33 mouse cellular contexts compared by ENCODE assay signal in the genomic region with DNA sequence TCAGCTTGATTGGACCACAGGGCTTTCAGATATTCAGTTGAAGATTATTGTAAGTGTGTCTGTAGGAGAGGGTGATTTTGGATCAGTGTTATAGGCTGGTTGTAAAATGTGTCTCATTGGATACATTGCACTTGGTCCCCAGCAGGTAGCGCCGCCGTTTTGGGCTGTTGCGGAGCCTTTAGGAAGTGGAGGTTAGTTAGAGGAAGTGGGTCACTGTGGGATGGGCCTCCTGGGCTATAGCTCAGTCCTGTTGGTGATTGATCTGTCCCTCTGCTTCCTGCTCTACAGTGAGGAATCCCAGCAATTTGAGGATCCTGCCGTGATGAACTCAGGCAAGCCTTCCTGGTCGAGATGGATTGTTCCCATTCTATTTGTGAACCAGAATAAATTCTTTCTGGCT. TPM values are rescaled to one million over a fixed set of nuclear protein-coding genes. Genes with fewer than 3 reads are reported as not detected.
"Had no signal": no experiment of that assay in that cellular context is flagged by ENCODE, and none has a peak within 500 bp of the region (broad histone marks: within the 10 kb centered on the region; RNA-seq: fewer than 3 reads in every experiment).

No protein-coding gene starts in this region.

- ATAC-seq: liver, postnatal 0 days; lung, postnatal 0 days; midbrain, embryonic 13.5 days; midbrain, embryonic 15.5 days; midbrain, embryonic 16.5 days had no signal

- H3K36me3 ChIP-seq: limb, embryonic 10.5 days; limb, embryonic 12.5 days; limb, embryonic 13.5 days; limb, embryonic 15.5 days; liver, embryonic 13.5 days; liver, embryonic 15.5 days; lung, embryonic 15.5 days; midbrain, embryonic 10.5 days; midbrain, embryonic 12.5 days; midbrain, embryonic 13.5 days; midbrain, embryonic 15.5 days; neural tube, embryonic 12.5 days; neural tube, embryonic 13.5 days had no signal

- H3K4me3 ChIP-seq: limb, embryonic 10.5 days; limb, embryonic 12.5 days; limb, embryonic 13.5 days; limb, embryonic 15.5 days; liver, embryonic 13.5 days; liver, embryonic 15.5 days; lung, embryonic 15.5 days; megakaryocyte, embryonic 14.5 days; midbrain, embryonic 10.5 days; midbrain, embryonic 12.5 days; midbrain, embryonic 13.5 days; midbrain, embryonic 15.5 days; myocyte; neural tube, embryonic 12.5 days; neural tube, embryonic 13.5 days had no signal

- H3K27ac ChIP-seq: limb, embryonic 10.5 days; limb, embryonic 12.5 days; limb, embryonic 13.5 days; limb, embryonic 15.5 days; liver, embryonic 13.5 days; liver, embryonic 14.5 days; liver, embryonic 15.5 days; lung, embryonic 15.5 days; macrophage; midbrain, embryonic 10.5 days; midbrain, embryonic 12.5 days; midbrain, embryonic 13.5 days; midbrain, embryonic 15.5 days; neural tube, embryonic 12.5 days; neural tube, embryonic 13.5 days had no signal

- H3K4me1 ChIP-seq: limb, embryonic 10.5 days; limb, embryonic 12.5 days; limb, embryonic 13.5 days; limb, embryonic 15.5 days; liver, embryonic 13.5 days; liver, embryonic 15.5 days; lung, embryonic 15.5 days; megakaryocyte, embryonic 14.5 days; midbrain, embryonic 10.5 days; midbrain, embryonic 12.5 days; midbrain, embryonic 13.5 days; midbrain, embryonic 15.5 days; neural tube, embryonic 12.5 days; neural tube, embryonic 13.5 days had no signal

- H3K9me3 ChIP-seq: limb, embryonic 10.5 days; limb, embryonic 12.5 days; limb, embryonic 15.5 days; liver, embryonic 13.5 days; liver, embryonic 15.5 days; lung, embryonic 15.5 days; megakaryocyte, embryonic 14.5 days; midbrain, embryonic 10.5 days; midbrain, embryonic 12.5 days; midbrain, embryonic 13.5 days; midbrain, embryonic 15.5 days; neural tube, embryonic 12.5 days; neural tube, embryonic 13.5 days had no signal

- H3K9ac ChIP-seq: limb, embryonic 12.5 days; limb, embryonic 13.5 days; limb, embryonic 15.5 days; liver, embryonic 13.5 days; liver, embryonic 14.5 days; liver, embryonic 15.5 days; liver, postnatal 0 days; lung, embryonic 14.5 days; lung, embryonic 15.5 days; midbrain, embryonic 12.5 days; midbrain, embryonic 13.5 days; midbrain, embryonic 15.5 days; neural tube, embryonic 12.5 days; neural tube, embryonic 13.5 days had no signal

- H3K27me3 ChIP-seq: limb, embryonic 12.5 days; limb, embryonic 13.5 days; limb, embryonic 15.5 days; liver, embryonic 13.5 days; liver, embryonic 15.5 days; lung, embryonic 15.5 days; midbrain, embryonic 12.5 days; midbrain, embryonic 13.5 days; midbrain, embryonic 15.5 days; neural tube, embryonic 12.5 days; neural tube, embryonic 13.5 days had no signal

- DNase-seq: left cerebral cortex, postnatal 4 days; liver; liver, embryonic 13.5 days; liver, postnatal 0 days; lung, adult 18-20 months; lung, adult 2 months; lung, embryonic 14.5 days; lung, postnatal 10 days; lung, postnatal 14 days; lung, postnatal 36 days; lung, postnatal 4 days; midbrain, embryonic 14.5 days had no signal

- H3K4me2 ChIP-seq: limb, embryonic 12.5 days; limb, embryonic 13.5 days; limb, embryonic 15.5 days; liver, embryonic 11.5 days; liver, embryonic 13.5 days; liver, embryonic 15.5 days; lung, embryonic 14.5 days; lung, embryonic 15.5 days; midbrain, embryonic 11.5 days; midbrain, embryonic 12.5 days; midbrain, embryonic 13.5 days; midbrain, embryonic 15.5 days; neural tube, embryonic 12.5 days; neural tube, embryonic 13.5 days had no signal

RNA-seq across cellular contexts. Expression of a gene that starts 44.3 kb away (rescaled TPM):
- total RNA-seq: megakaryocyte-erythroid progenitor cell, adult 5-6 weeks had no signal
